Mouse (Mus musculus) heart, embryonic 11.5 days (tissue): ENCODE results near the gene Rasa2. TPM values are rescaled to one million over a fixed set of nuclear protein-coding genes. Genes with fewer than 3 reads are reported as not detected.

ENCODE experiments used
- ATAC-seq: fragments of 200-750 bp; cut with Nextera tagmentation; replicated peaks from 2 replicates; pipeline ENCODE4 v1.8.0; 2017; ENCODE audit warnings: moderate library complexity; ENCODE audit not compliant: insufficient number of reproducible peaks, low FRiP score, low TSS enrichment
- H3K27ac ChIP-seq: fragments of 300-500 bp; sonication (generic); 2 replicates; pipeline ENCODE4 v1.5.1; 2014; ENCODE audit warnings: mild to moderate bottlenecking, low read depth, low read length
- H3K27me3 ChIP-seq: fragments of 300-500 bp; sonication (generic); 2 replicates; pipeline ENCODE4 v1.6.1; 2014; ENCODE audit warnings: mild to moderate bottlenecking, low read length, mixed read lengths; ENCODE audit not compliant: control insufficient read depth, insufficient read depth
- H3K36me3 ChIP-seq: fragments of 300-500 bp; sonication (generic); 2 replicates; pipeline ENCODE4 v1.6.1; 2014; ENCODE audit warnings: mild to moderate bottlenecking, low read length, moderate library complexity, mixed read lengths; ENCODE audit not compliant: control insufficient read depth, insufficient read depth
- H3K4me1 ChIP-seq: fragments of 300-500 bp; sonication (generic); 2 replicates; pipeline ENCODE4 v1.6.1; 2014; ENCODE audit warnings: low read length; ENCODE audit not compliant: control insufficient read depth, insufficient read depth
- H3K4me2 ChIP-seq: fragments of 300-500 bp; sonication (generic); 2 replicates; pipeline ENCODE4 v1.6.1; 2014; ENCODE audit warnings: mild to moderate bottlenecking, moderate library complexity
- H3K4me3 ChIP-seq: fragments of 300-500 bp; sonication (generic); 2 replicates; pipeline ENCODE4 v1.5.1; 2014; ENCODE audit warnings: low read depth, low read length
- H3K9ac ChIP-seq: fragments of 300-500 bp; sonication (generic); 2 replicates; pipeline ENCODE4 v1.6.1; 2014; ENCODE audit warnings: mild to moderate bottlenecking, low read depth, low read length, moderate library complexity
- H3K9me3 ChIP-seq: fragments of 300-500 bp; sonication (generic); replicated peaks from 2 replicates; pipeline ENCODE4 v1.6.1; 2016; ENCODE audit warnings: low read length; ENCODE audit not compliant: control insufficient read depth
- WGBS: fragments of 180-500 bp; shearing (Covaris S2); extraction: QIAGEN DNeasy Blood & Tissue Kit; methylation state at CpG from one replicate; pipeline ENCODE4 v1.1.7; 2014; ENCODE audit not compliant: insufficient replicate concordance; 5-methylcytosine and 5-hydroxymethylcytosine counted together
- polyA plus RNA-seq: library from polyadenylated mRNA; unstranded; fragments of >200 nt; fragmentation: Nextera tagmentation; extraction: Ambion mirVana; gene quantifications from 2 replicates; pipeline ENCODE4 v1.2.1, GENCODE M21; 2014

Rasa2 gene
- polyA plus RNA-seq, 1 experiment from 2014 or later = 16.3 TPM

GRCm38 (mm10) chr9:96618448-96619176, 12.8 kb downstream of the Rasa2 start:
- Histone ChIP-seq H3K9ac (no peak overlapping the region), H3K4me1 (no peaks in the 10 kb centered on the region), H3K9me3 (no peaks in the 10 kb centered on the region), H3K36me3 (no peaks in the 10 kb centered on the region), H3K4me3 (no peak overlapping the region), H3K4me2 (no peak overlapping the region), H3K27me3 (no peaks in the 10 kb centered on the region), H3K27ac (no peak overlapping the region)
- ATAC-seq = no peak
- 76% methylated on average over 4 of the region's 4 CpGs for WGBS

- no peak for ATAC-seq
- 77% methylated on average over 3 of the region's 3 CpGs for WGBS
- H3K9me3 ChIP-seq = no peaks in the 10 kb centered on the region
These were observed 19.1 kb downstream of the Rasa2 start for GRCm38 (mm10) chr9:96612297-96612696.

GRCm38 (mm10) chr9:96611693-96612293, 19.6 kb downstream of the Rasa2 start:
- 49% methylated on average over 8 of the region's 8 CpGs for WGBS
- Histone ChIP-seq H3K4me2 (no peak overlapping the region), H3K4me1 (peaks cover 6% of the 10 kb centered on the region; the same call in 1 of the 2 replicates), H3K9ac (no peak overlapping the region), H3K4me3 (no peak overlapping the region), H3K27ac (no peak overlapping the region), H3K9me3 (no peaks in the 10 kb centered on the region), H3K36me3 (peaks cover 14% of the 10 kb centered on the region), H3K27me3 (no peaks in the 10 kb centered on the region)
- no peak for ATAC-seq

More at GRCm38 (mm10) chr9:96612297-96612696, 19.1 kb downstream of the Rasa2 start:
- Histone ChIP-seq H3K4me2 (no peak overlapping the region), H3K4me3 (no peak overlapping the region), H3K36me3 (peaks cover 11% of the 10 kb centered on the region), H3K27me3 (no peaks in the 10 kb centered on the region), H3K27ac (no peak overlapping the region), H3K4me1 (peaks cover 6% of the 10 kb centered on the region; the same call in 1 of the 2 replicates), H3K9ac (no peak overlapping the region)

GRCm38 (mm10) chr9:96610813-96611212, 20.6 kb downstream of the Rasa2 start:
- ATAC-seq = no peak
- Histone ChIP-seq H3K4me3 (no peak overlapping the region), H3K27ac (no peak overlapping the region), H3K9ac (no peak overlapping the region), H3K4me2 (no peak overlapping the region), H3K36me3 (peaks cover 17% of the 10 kb centered on the region), H3K27me3 (no peaks in the 10 kb centered on the region), H3K9me3 (no peaks in the 10 kb centered on the region), H3K4me1 (peaks cover 6% of the 10 kb centered on the region; the same call in 1 of the 2 replicates)
- 87% methylated on average over 2 of the region's 2 CpGs for WGBS

GRCm38 (mm10) chr9:96603416-96603815, 28.0 kb downstream of the Rasa2 start:
- peaks cover 17% of the 10 kb centered on the region for H3K36me3 ChIP-seq
- 67% methylated on average over 6 of the region's 6 CpGs for WGBS
- H3K9ac ChIP-seq = no peak overlapping the region
- no peaks in the 10 kb centered on the region for H3K4me1 ChIP-seq
- no peaks in the 10 kb centered on the region for H3K9me3 ChIP-seq
- no peaks in the 10 kb centered on the region for H3K27me3 ChIP-seq
- no peak overlapping the region for H3K27ac ChIP-seq
- no peak for ATAC-seq
- H3K4me2 ChIP-seq = no peak overlapping the region
- no peak overlapping the region for H3K4me3 ChIP-seq

- H3K4me2 ChIP-seq = no peak overlapping the region
- H3K36me3 ChIP-seq = no peaks in the 10 kb centered on the region
- no peak overlapping the region for H3K9ac ChIP-seq
- no peaks in the 10 kb centered on the region for H3K4me1 ChIP-seq
- ATAC-seq = no peak
- no peaks in the 10 kb centered on the region for H3K27me3 ChIP-seq
- H3K27ac ChIP-seq = no peak overlapping the region
- 79% methylated on average over 1 of the region's 1 CpGs for WGBS
- no peak overlapping the region for H3K4me3 ChIP-seq
- no peaks in the 10 kb centered on the region for H3K9me3 ChIP-seq
These were observed 33.5 kb downstream of the Rasa2 start for GRCm38 (mm10) chr9:96597899-96598298.

- no peaks in the 10 kb centered on the region for H3K27me3 ChIP-seq
- no peaks in the 10 kb centered on the region for H3K4me1 ChIP-seq
- H3K36me3 ChIP-seq = peaks cover 3% of the 10 kb centered on the region; the same call in 1 of the 2 replicates
- no peaks in the 10 kb centered on the region for H3K9me3 ChIP-seq
- ATAC-seq = no peak
- WGBS = 93% methylated on average over 11 of the region's 11 CpGs
- no peak overlapping the region for H3K27ac ChIP-seq
- H3K4me3 ChIP-seq = no peak overlapping the region
- no peak overlapping the region for H3K9ac ChIP-seq
- H3K4me2 ChIP-seq = no peak overlapping the region
These were observed 38.5 kb downstream of the Rasa2 start for GRCm38 (mm10) chr9:96592670-96593600.

GRCm38 (mm10) chr9:96589346-96589745, 42.1 kb downstream of the Rasa2 start:
- no peaks in the 10 kb centered on the region for H3K4me1 ChIP-seq
- no peaks in the 10 kb centered on the region for H3K9me3 ChIP-seq
- no peaks in the 10 kb centered on the region for H3K27me3 ChIP-seq
- WGBS = 86% methylated on average over 5 of the region's 5 CpGs
- no peak overlapping the region for H3K27ac ChIP-seq
- peaks cover 3% of the 10 kb centered on the region; the same call in 1 of the 2 replicates for H3K36me3 ChIP-seq
- no peak overlapping the region for H3K9ac ChIP-seq
- ATAC-seq = no peak
- no peak overlapping the region for H3K4me3 ChIP-seq
- no peak overlapping the region for H3K4me2 ChIP-seq
